Mouse (Mus musculus) C2C12 (cell line): Measurements from ENCODE around the gene Gm36028.

Experiments used
- CTCF ChIP-seq: IDR thresholded peaks from one replicate; pipeline ENCODE4 v1.5.1; 2011; ENCODE audit not compliant: control insufficient read depth, insufficient read depth, insufficient read length
- MAX ChIP-seq: IDR thresholded peaks from one replicate; pipeline ENCODE4 v1.6.1; 2011; ENCODE audit warnings: mild to moderate bottlenecking, control low read depth
- MYOD1 ChIP-seq: IDR thresholded peaks from one replicate; pipeline ENCODE4 v1.6.1; 2011; ENCODE audit warnings: low read depth; ENCODE audit not compliant: control insufficient read depth, insufficient read length
- MYOG ChIP-seq: IDR thresholded peaks from one replicate; pipeline ENCODE4 v1.6.1; 2011; ENCODE audit not compliant: control insufficient read depth, insufficient read length; ENCODE audit errors: extremely low read depth
- USF1 ChIP-seq: IDR thresholded peaks from one replicate; pipeline ENCODE4 v1.6.1; 2011; ENCODE audit warnings: low read depth, mild to moderate bottlenecking, control low read depth, moderate library complexity

DNA sequence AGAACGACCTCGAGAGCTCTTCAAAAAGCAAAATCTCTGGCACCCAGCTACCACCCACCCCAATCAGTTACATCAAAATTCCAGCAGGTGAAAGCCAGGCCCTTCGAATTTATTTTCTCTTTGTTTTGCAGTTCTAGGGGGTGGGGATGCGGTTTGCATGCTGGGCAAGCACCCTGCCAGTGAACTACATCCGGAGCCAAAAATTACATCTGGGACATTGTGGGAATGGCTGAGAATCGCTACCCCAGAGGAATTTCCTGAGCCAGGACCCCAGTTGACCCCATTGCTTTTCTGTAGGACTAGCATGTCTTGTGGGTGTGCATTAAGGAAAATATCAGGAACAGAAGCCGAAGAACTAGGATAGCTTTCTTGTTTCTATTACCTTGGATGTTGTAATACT lies 29.9 kb downstream of the Gm36028 start:
- TF ChIP-seq CTCF, result no peak
- no peak for TF ChIP-seq MAX
- TF ChIP-seq MYOG, result no peak
- no peak for TF ChIP-seq MYOD1
- TF ChIP-seq USF1, result no peak
